Mouse (Mus musculus): ENCODE data around the gene Rab42.

Rab42 gene

DNA sequence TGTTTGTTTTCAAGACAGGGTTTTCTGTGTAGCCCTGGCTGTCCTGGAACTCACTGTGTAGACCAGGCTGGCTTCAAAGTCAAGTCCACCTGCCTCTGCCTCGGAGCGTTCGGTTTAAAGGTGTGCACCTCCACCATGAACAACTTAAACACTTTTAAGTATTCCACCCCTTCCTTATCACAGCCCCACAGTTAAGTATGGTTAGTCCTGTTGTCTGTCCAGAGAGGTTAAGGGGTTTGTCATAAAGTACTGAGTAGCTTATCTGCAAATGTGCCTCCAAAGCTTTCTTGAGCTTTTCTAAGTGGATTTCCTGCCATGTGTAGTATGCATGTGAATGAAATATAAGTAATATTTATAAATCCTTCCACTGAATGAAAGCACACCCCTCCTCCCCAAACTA is 27.2 kb downstream of the Rab42 start:
- in situ Hi-C loops (cut with MboI; ENCODE audit: unreplicated experiment in 2 of 2): loop anchor here in 1 of 2 experiments (5.0 to 10.0 kb wide), 2 partner anchors 139 to 236 kb away; partner anchors contain the start of gene Sesn2

DNA sequence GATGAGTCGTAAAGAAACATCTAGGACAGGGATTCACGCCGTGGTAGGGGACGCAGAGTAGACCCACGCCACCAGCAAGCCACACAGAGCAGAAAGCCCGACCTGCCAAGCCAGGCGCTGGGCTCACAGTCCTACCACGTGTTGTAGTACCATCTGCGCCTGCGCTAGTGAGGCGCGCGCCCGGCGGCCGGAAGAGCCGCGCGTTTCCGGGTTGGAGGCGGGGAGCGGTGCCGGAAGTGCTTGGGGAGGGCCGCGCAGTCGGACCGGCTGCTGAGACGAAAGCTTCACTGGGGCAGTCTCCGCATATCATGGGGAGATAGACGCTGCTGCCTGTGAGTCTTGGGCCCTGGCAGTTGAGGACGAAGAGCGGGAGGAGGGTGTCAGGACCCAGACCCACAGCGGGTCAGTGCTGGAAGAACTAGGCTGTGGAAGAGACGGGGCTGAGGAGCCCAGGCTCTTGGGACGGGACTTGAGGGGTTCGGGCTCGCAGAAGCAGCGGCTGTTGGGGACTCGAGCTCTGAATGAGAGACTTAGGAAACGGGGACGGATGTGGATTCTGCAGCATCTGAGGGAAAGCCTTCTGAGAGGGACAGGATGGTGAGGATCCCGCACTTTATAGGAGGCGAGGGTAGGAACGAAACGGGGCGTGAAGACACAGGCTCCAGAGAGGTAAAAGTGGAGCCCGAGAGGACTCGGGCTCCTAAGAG is 28.9 kb downstream of the Rab42 start, which contains the start of gene Taf12:
Gene Taf12 (plus strand): TSS at position 220 of the 707 bp plus-strand sequence.
- in situ Hi-C loops (cut with MboI; ENCODE audit: unreplicated experiment in 2 of 2): loop anchor here (5.0 to 10.0 kb wide), 2 partner anchors 73 to 140 kb away; no protein-coding TSS in a partner anchor

DNA sequence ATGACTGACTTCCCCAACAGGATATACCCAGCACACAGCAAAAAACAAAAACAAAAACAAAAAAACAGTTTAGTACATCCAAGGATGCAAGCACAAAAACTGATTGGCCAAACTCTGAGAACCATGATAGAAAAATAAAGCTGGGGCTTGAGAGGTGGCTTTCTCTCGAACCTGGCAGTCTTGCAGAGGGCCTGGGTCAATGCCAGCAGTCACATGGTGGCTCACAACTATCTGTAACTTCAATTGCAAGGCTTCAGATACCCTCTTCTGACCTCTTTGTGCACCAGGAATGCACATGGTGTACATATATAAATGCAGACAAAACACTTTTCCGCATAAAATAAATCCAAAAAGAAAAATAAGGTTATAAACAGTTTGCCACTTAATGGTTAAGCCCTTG is 30.0 kb downstream of the Rab42 start:
- in situ Hi-C loops (cut with MboI; ENCODE audit: unreplicated experiment in 2 of 2): loop anchor here (5.0 to 10.0 kb wide), 2 partner anchors 74 to 142 kb away; no protein-coding TSS in a partner anchor

DNA sequence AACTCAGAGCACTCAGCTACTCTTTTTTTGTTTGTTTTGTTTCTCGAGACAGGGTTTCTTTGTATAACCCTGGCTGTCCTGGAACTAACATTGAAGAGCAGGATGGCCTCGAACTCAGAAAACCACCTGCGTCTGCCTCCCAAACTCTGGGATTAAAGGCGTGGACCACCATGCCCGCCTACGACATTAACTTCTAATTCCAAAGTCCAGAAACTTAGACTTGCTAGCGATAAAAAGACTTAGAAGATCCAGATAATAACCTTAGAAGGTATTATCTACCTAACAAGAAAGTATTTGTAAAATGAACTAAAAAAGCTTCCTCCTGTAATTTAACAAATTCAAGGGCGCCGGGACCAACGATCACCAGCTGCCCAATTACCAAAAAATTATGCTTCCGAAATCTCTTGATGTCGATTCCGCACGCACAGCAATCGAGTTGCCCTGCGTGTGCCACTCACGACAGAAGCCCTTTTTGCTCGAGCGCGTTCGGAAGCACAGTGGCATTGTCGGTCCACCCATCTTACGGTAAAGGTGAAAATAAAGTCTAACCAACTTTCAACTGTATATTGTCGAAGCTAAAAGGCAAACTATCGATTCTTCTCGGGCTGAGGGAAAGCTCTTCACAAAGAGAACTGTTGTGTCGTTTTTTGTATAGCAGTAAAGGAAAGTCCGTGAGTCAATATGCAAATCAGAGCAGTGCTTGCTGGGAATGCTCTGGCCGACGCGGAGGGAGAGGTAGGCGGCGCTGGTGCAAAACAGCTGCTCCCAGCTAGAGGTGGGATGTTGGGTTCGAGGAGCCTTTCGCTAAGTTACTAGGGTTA is 33.2 kb downstream of the Rab42 start:
- in situ Hi-C loops (cut with MboI; ENCODE audit: unreplicated experiment in 2 of 2): loop anchor here (5.0 to 10.0 kb wide), 4 partner anchors 65 to 145 kb away; no protein-coding TSS in a partner anchor

DNA sequence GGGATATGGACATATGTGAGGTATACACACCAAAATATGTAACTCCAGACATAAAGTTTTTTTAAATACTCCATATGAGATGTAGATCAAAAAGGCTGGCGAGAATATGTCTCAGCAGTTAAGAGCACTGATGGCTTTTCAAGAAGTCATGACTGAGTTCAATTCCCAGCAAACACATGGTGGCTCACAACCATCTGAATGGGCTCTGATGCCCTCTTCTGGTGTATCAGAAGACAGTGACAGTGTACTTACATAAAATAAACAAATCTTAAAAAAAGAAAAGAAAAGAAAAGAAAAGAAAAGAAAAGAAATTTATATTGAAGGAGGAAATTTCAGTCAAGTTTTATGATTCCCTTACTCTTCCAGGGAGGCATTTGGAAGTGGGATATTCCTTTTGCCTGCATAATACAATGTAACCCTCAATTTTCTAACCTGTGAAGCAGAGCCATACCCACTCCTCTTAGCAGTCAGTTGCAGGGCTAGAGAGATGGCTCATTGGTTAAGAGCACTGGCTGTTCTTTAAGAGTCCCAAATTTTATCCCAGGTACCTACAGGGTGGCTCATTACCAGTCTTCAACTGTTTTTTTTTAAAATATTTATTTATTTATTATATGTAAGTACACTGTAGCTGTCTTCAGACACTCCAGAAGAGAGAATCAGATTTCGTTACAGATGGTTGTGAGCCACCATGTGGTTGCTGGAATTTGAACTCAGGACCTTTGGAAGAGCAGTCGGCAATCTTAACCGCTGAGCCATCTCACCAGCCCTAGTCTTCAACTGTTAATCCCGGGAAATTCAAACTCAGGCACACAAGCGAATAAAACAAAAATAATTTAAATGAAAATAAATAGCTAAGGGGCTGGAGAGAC is 34.1 kb downstream of the Rab42 start:
- in situ Hi-C loops (cut with MboI; ENCODE audit: unreplicated experiment in 2 of 2): loop anchor here (5.0 to 10.0 kb wide), 3 partner anchors 64 to 78 kb away; no protein-coding TSS in a partner anchor

DNA sequence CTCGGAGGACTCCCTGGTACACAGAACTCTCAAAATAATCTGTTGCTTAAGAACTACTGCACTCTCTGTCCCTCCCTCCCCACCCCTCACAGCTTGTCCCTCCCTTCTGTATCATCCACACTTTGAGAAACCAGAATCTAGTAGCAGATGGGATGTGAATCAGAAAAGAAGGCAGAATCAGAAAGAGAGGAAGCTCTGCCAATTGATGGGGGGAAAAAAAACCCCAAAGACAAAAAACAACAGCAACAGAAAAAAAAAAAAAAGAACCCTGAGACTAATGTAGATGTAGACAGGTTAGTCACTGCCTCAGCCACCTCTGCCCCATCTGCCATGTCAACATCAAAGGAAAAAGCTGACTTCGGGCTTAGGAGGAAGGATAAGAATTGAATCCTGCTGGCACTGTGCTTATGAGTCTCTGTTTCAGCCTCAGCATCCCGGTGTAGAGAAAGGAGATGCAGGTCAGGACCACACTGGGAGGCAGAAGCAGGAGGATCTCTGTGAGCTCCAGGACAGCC is 36.3 kb downstream of the Rab42 start:
- in situ Hi-C loops (cut with MboI; ENCODE audit: unreplicated experiment in 2 of 2): loop anchor here (5.0 to 10.0 kb wide), 3 partner anchors 62 to 80 kb away; no protein-coding TSS in a partner anchor

DNA sequence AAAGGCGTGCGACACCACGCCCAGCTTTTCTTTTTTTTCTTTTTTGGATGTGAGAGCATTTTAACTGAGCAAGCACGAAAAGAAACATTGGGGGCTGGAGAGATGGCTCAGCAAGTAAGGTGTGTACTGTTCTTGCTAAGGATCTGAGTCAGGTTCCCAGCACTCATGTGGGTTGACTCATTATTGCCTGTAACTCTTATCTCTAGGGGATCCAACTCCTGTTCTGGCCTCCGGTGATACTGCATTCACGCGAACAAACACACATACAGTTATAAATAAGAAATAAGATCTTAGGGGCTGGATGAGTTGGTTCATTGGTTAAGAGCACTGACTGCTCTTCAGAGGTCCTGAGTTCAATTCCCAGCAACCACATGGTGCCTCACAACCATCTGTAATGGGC is 39.9 kb downstream of the Rab42 start:
- in situ Hi-C loops (cut with MboI; ENCODE audit: unreplicated experiment in 2 of 2): loop anchor here in 1 of 2 experiments (10.0 kb wide), 1 partner anchor 59 kb away; no protein-coding TSS in a partner anchor

DNA sequence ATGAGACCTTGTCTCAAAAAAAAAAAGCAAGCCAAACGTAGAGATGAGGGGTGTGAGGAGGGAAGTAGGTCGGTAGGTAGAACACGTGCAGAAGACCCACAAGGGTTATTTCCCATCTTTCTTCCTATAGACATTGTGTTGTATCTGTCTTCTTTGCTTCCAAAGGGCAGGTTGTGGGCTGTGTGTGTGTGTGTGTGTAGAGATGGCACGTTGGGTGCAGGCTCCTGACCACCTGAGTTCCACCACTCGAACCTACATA is 40.9 kb downstream of the Rab42 start:
- in situ Hi-C loops (cut with MboI; ENCODE audit: unreplicated experiment in 2 of 2): loop anchor here in 1 of 2 experiments (10.0 kb wide), 1 partner anchor 57 kb away; no protein-coding TSS in a partner anchor

DNA sequence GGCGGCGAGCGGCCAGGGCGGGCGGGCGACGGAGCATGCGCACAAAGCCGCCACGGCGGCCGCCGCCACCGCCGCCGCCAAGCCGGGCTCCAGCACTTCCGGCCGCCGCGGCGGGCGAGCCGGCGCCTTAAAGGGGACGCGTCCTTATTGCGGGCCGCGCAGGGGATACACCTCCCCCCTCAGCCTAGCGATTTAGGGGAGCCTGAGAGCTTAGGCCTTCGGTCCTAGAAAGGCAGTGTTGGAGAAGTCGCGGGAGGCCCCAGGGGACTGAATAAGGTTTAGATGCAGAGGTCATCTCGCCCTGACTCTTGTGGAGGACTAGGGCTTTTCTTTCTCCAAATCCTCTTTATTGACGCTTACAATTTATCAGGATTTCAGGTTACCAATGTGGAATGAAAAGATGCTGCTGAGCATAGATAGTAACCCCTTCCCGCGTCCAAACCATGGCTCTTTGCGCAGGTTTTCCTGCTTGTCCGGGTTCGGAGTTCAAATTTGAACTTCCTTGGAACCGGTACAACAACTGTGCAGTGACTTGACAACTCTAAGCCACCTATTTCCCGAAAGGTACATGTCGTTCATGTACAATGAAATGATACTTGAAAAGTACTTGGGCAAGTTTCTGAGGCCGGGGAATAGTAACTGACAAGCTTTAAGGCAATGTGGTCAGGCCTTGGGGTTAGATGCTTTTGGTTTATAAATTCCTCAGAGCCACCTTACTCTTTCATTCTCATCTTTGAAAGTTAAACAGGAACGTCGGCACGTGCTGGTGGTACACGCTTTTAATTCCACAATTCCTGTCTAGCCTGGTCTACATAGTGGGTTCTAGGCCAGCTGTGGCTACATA is 41.4 kb downstream of the Rab42 start, which contains the start of gene Gmeb1:
Gene Gmeb1 (minus strand): TSS at position 89 of the 844 bp plus-strand sequence.
- in situ Hi-C loops (cut with MboI; ENCODE audit: unreplicated experiment in 2 of 2): loop anchor here in 1 of 2 experiments (10.0 kb wide), 1 partner anchor 57 kb away; no protein-coding TSS in a partner anchor

DNA sequence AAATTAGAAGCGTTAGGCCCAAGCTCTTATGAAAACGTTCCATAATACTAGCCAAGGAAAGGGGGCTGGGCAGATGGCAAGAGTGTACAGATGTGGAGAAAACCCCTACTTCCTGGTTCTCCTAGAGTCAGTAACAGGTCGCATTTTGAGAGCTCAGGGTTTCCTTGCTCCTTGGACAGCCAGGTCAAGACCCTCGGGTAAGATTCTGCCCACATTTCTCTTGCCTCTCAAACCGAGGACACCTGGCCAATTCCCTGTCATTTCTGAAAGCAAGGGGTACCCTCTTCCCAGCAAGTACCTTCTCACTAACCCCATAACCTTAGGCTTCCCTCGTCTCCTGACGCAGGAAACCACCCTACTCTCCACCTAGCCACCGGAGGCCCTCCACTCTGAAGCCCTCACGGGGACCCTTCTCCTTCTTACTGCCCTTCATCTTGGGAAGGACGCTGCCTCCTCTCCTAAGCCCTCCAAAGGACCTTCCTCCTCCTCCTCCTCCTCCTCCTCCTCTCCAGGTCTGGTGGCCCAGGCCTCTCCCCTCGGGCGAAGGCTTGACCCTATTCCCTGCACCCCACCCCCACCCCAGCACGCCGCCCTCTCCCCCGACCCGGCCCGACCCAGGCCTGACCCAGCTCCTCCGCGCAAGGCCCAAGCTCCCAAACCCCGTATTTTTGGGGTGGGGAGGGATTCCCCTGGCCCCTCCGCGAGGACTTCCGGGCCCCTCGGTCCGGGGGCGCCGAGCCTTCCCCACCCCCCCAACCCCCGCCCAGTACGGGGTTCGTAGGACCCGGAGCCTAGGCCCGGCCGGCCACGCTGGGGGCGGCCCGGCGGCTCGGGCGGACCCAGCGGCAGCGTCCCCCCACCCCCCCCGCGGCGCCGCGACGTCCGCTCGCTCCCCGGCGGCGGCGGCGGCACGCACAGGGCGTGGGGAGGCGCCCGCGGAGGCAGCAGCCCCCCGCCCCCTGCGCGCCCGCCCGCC is 42.5 kb downstream of the Rab42 start:
- in situ Hi-C loops (cut with MboI; ENCODE audit: unreplicated experiment in 2 of 2): loop anchor here in 1 of 2 experiments (10.0 kb wide), 1 partner anchor 56 kb away; no protein-coding TSS in a partner anchor

DNA sequence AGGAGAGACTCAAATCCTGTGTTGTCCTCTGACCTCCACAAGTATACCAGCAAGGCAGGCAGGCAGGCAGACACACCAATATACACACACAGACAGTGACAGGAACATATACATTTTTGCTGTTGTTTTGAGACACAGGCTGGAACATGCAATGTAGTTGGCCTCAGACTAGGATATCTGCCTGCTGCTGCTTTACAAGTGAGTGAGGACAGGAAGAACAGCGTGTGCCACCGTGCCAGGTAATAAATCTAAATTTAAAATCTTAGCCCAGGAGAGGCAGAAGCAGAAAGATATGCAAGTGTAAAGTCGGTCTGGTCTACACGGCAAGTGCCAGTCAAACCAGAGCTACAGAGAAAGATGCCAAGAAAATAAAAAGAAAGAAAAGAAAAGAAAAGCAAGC is 43.9 kb downstream of the Rab42 start:
- in situ Hi-C loops (cut with MboI; ENCODE audit: unreplicated experiment in 2 of 2): no loop called here

DNA sequence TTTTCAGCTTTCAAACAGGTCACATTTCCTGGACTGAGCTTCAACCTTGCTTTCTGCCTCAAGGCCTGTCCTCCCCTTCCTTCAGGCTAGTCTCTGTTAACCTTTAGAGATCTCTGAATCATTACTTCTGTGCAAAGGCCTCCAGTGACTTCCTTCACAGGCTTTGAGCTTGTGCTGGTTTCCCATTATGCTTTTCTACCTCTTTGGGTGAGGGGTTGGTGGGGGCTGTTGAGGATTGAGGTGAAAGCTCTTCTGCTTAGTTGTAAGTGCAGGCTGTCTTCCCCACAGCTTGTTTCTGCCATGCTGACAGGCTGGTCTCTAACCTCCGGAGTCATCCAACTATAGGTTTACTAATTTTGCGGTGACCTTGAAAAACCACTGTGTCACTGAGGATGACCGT is 46.8 kb downstream of the Rab42 start:
- in situ Hi-C loops (cut with MboI; ENCODE audit: unreplicated experiment in 2 of 2): no loop called here

DNA sequence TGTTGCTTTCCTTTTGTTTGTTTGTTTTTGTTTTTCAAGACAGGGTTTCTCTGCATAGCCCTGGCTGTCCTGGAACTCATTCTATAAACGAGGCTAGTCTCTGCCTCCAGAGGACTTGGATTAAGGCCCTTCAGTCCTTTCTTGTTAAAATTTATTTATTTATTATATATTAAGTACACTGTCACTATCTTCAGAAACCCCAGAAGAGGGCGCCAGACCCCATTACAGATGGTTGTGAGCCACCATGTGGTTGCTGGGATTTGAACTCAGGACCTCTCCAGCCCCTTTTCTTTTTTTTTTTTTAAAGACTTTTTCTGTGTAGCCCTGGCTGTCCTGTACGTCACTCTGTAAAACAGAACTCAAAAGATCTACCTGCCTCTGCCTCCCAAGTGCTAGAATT is 48.2 kb downstream of the Rab42 start:
- in situ Hi-C loops (cut with MboI; ENCODE audit: unreplicated experiment in 2 of 2): no loop called here

DNA sequence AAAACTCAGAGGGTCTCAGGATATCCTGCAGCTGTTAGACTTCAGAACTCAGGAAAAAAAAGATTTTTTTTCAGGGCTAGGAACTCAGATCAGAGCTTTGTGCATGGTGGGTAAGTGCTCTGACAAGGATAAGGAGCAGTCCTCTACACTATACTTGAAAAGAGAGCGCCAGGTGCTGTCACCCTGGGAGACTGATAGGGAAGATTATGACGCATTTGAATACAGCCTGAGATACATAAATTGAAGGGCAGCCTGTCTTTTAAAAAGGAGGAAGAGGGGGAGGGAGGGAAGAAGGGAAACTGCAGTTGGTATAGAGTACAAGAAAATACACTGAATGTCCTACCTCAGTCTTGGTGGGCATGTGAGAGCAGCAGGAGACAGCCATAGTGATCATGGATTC is 49.6 kb downstream of the Rab42 start:
- in situ Hi-C loops (cut with MboI; ENCODE audit: unreplicated experiment in 2 of 2): no loop called here

DNA sequence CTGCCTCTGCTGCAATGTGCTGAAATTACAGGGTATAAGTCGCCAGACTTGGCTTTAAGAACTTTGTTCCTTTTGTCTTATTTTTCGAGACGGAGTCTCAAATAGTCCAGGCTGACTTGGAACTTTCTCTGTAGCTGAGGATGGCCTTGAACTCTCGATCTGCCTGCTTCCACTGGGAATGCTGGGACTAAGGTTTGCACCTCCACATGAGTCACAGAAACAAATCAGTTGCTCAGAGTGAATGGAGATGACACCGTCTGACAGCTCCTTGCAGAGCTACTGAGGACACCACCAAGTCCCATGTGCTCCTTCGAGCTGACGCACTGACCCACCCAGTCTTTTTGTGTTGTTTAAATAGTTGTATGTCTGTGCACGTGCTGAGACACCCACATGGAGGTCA is 50.1 kb downstream of the Rab42 start:
- in situ Hi-C loops (cut with MboI; ENCODE audit: unreplicated experiment in 2 of 2): no loop called here

All from v-Abl transformed pro-B cells (cell line).